Mouse (Mus musculus) spleen, adult 2 months (tissue): ENCODE results near the gene Limch1.

Experiments used
- CTCF ChIP-seq: fragments of 200-500 bp; IDR thresholded peaks from 2 replicates; pipeline ENCODE4 v1.5.1; 2011; ENCODE audit warnings: mild to moderate bottlenecking, inconsistent platforms; ENCODE audit not compliant: insufficient read depth, insufficient read length, insufficient replicate concordance; ENCODE audit errors: extremely low read depth
- POLR2A ChIP-seq: fragments of 200-500 bp; IDR thresholded peaks from 2 replicates; pipeline ENCODE4 v1.6.1; 2011; ENCODE audit warnings: low read depth, low read length, inconsistent platforms

DNA sequence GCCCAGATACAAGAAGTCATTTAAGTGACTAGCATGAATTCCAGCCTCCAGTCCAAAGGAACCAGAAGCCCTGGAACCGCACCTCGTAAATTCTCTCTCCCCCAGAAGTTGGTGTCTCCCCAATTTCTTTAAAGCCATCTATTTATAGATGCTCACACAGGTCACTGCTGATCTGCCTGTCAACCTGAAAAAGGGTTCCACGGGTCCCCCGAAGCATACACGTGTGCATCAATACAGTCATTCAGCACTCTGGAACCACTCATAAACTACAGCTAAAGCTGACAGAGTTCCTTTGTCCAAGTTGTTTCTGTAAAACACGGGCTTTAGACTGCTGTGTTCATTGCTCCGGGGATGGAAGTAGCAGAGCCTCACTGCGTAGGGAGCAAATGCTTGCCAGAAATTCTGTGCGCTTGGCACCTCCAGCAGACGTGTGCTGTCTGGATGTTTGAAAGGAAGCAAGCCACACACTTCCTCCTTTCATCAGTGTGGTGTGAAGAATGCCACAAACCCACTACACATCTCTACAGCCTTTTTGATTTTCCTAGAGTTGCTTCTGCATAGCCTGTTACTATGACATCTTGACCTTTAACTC is 278.9 kb downstream of the Limch1 start:
- TF ChIP-seq CTCF, result no peak
- TF ChIP-seq POLR2A, result no peak
